Mouse (Mus musculus) olfactory bulb, adult 2 months (tissue): ENCODE measurements at regions not wholly inside any gene's neighbourhood (a gene's known extent, or its start where the extent isn't known, plus 50 kb on each side); places are given as distances from the start of the nearest gene placed in this dataset.

Experiments
- CTCF ChIP-seq: fragments of 200-500 bp; IDR thresholded peaks from 2 replicates; pipeline ENCODE4 v1.5.1; 2012; ENCODE audit warnings: low read depth, mild to moderate bottlenecking, low read length, moderate library complexity; ENCODE audit not compliant: insufficient read depth
- POLR2A ChIP-seq: fragments of 200-500 bp; IDR thresholded peaks from 2 replicates; pipeline ENCODE4 v1.6.1; 2012; ENCODE audit warnings: mild to moderate bottlenecking, low read depth, low read length, moderate library complexity; ENCODE audit not compliant: insufficient read depth

DNA sequence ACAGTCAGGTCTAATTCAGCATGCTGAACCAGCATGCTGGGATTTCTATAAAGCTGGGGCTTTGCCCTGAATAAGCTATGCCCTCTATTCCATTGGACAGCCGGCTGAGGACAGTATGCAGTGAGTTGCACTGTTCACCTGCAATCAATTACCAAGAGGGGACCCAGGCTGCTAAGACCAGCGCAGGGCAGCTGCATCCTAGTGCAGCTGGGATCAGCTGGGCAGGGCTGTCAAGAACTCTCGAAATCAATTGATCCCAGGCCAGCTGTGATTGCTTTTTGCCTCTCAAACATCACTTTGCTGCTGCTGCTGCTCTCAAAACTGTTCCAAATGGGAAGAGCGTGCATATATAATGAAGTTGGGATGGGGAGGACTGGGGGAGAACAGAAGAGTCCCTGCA, 196.3 kb upstream of the Ferd3l start:
- TF ChIP-seq CTCF (no peak), POLR2A (no peak)
